Mouse (Mus musculus): ENCODE measurements around the gene Dock2. TPM values are rescaled to one million over a fixed set of nuclear protein-coding genes. Genes with fewer than 3 reads are reported as not detected.

Gene Dock2
- total and polyA plus RNA-seq, 3 experiments: 79.6 to 151 (median 133) TPM

GRCm38 (mm10) chr11:34438429-34438828 lies 345.3 kb downstream of the Dock2 start:
- H3K9ac ChIP-seq (ENCODE audit: insufficient read depth, low read depth): no peak overlapping the region
- in situ Hi-C loops (cut with MboI; ENCODE audit: low pct_ligation_motif_present, low pct_unique_long_range_greater_than_20kb, low sequenced_read_pairs): no loop called here
- peaks cover 60 to 93% of the 10 kb centered on the region in 2 experiments for H3K36me3 ChIP-seq (replicated peaks in 1 of 2; ENCODE audit: control insufficient read depth in 1 of 2, insufficient read depth in 1 of 2, low read length in 1 of 2)
- peak; percentile 75; the same call in 1 of the 2 replicates for TF ChIP-seq MAFK (IDR thresholded peaks at IDR 0.05; ENCODE audit: insufficient replicate concordance, low read length)
- TF ChIP-seq ZNF384 (IDR thresholded peaks at IDR 0.05; ENCODE audit: low read depth, low read length): no peak
- H3K4me2 ChIP-seq (ENCODE audit: insufficient read depth, low read depth, poor library complexity, severe bottlenecking): no peak overlapping the region
- H3K4me3 ChIP-seq (replicated peaks in 1 of 3; ENCODE audit: low read depth in 2 of 3, low read length in 2 of 3, poor library complexity in 1 of 3): no peak overlapping the region
- no peak for DNase-seq (ENCODE audit: extremely low read depth)
- dilution Hi-C loops (cut with MboI; ENCODE audit: extremely low pct_ligation_motif_present, extremely low pct_unique_long_range_greater_than_20kb, low sequenced_read_pairs): no loop called here
- no peaks in the 10 kb centered on the region for H3K27me3 ChIP-seq (replicated peaks)
- H3K9me3 ChIP-seq (replicated peaks; ENCODE audit: low read length): no peaks in the 10 kb centered on the region
- H3K27ac ChIP-seq (ENCODE audit: insufficient read depth, low read depth): no peak overlapping the region
- no peaks in the 10 kb centered on the region for H3K79me2 ChIP-seq (replicated peaks; ENCODE audit: control insufficient read depth, extremely low read depth, insufficient read depth, poor library complexity, severe bottlenecking)
- no peaks in the 10 kb centered on the region for H3K4me1 ChIP-seq (ENCODE audit: control insufficient read depth in 1 of 2, insufficient read depth in 2 of 2)

GRCm38 (mm10) chr11:34437446-34437845 lies 346.2 kb downstream of the Dock2 start:
- no peak for TF ChIP-seq JUN (IDR thresholded peaks at IDR 0.05; ENCODE audit: insufficient read depth, low read depth, low read length)
- TF ChIP-seq NRF1 (IDR thresholded peaks at IDR 0.05; ENCODE audit: low read depth, low read length): no peak
- TF ChIP-seq ZKSCAN1 (IDR thresholded peaks at IDR 0.05; ENCODE audit: borderline replicate concordance, low read depth, low read length): no peak
- no peak for TF ChIP-seq EP300 (IDR thresholded peaks at IDR 0.05; ENCODE audit: low read length)
- TF ChIP-seq BHLHE40 (IDR thresholded peaks at IDR 0.05; ENCODE audit: low read depth, low read length): no peak
- TF ChIP-seq HCFC1 (IDR thresholded peaks at IDR 0.05; ENCODE audit: low read depth, low read length): no peak
- TF ChIP-seq MAX (IDR thresholded peaks at IDR 0.05; ENCODE audit: low read length): no peak
- no peak for TF ChIP-seq MEF2A (IDR thresholded peaks at IDR 0.05; ENCODE audit: borderline replicate concordance, low read depth, low read length)
- no peak for TF ChIP-seq E2F4 (IDR thresholded peaks at IDR 0.05; ENCODE audit: insufficient replicate concordance, low read depth, low read length)
- no peak for TF ChIP-seq TCF12 (IDR thresholded peaks at IDR 0.05; ENCODE audit: low read depth, low read length)
- Histone ChIP-seq H3K79me2 (replicated peaks; ENCODE audit: control insufficient read depth, extremely low read depth, insufficient read depth, poor library complexity, severe bottlenecking) (no peaks in the 10 kb centered on the region), H3K36me3 (replicated peaks in 1 of 2; ENCODE audit: control insufficient read depth in 1 of 2, insufficient read depth in 1 of 2, low read length in 1 of 2) (peaks cover 63 to 94% of the 10 kb centered on the region in 2 experiments), H3K9me3 (replicated peaks; ENCODE audit: low read length) (no peaks in the 10 kb centered on the region), H3K4me1 (ENCODE audit: control insufficient read depth in 1 of 2, insufficient read depth in 2 of 2) (no peaks in the 10 kb centered on the region), H3K27ac (ENCODE audit: insufficient read depth, low read depth) (no peak overlapping the region), H3K4me3 (replicated peaks in 1 of 3; ENCODE audit: low read depth in 2 of 3, low read length in 2 of 3, poor library complexity in 1 of 3) (no peak overlapping the region), H3K9ac (ENCODE audit: insufficient read depth, low read depth) (no peak overlapping the region), H3K4me2 (ENCODE audit: insufficient read depth, low read depth, poor library complexity, severe bottlenecking) (no peak overlapping the region), H3K27me3 (replicated peaks) (no peaks in the 10 kb centered on the region)
- dilution Hi-C loops (cut with MboI; ENCODE audit: extremely low pct_ligation_motif_present, extremely low pct_unique_long_range_greater_than_20kb, low sequenced_read_pairs) (no loop called here), in situ Hi-C loops (cut with MboI; ENCODE audit: low pct_ligation_motif_present, low pct_unique_long_range_greater_than_20kb, low sequenced_read_pairs) (no loop called here)
- DNase-seq (ENCODE audit: extremely low read depth): no peak

GRCm38 (mm10) chr11:34431978-34432377 lies 351.7 kb downstream of the Dock2 start:
- H3K27ac ChIP-seq (ENCODE audit: insufficient read depth, low read depth): no peak overlapping the region
- H3K4me1 ChIP-seq (ENCODE audit: control insufficient read depth in 1 of 2, insufficient read depth in 2 of 2): no peaks in the 10 kb centered on the region
- H3K36me3 ChIP-seq (replicated peaks in 1 of 2; ENCODE audit: control insufficient read depth in 1 of 2, insufficient read depth in 1 of 2, low read length in 1 of 2): peaks cover 60 to 97% of the 10 kb centered on the region in 2 experiments
- DNase-seq (ENCODE audit: extremely low read depth): no peak
- H3K27me3 ChIP-seq (replicated peaks): no peaks in the 10 kb centered on the region
- no peak overlapping the region for H3K4me2 ChIP-seq (ENCODE audit: insufficient read depth, low read depth, poor library complexity, severe bottlenecking)
- H3K9me3 ChIP-seq (replicated peaks; ENCODE audit: low read length): no peaks in the 10 kb centered on the region
- in situ Hi-C loops (cut with MboI; ENCODE audit: low pct_ligation_motif_present, low pct_unique_long_range_greater_than_20kb, low sequenced_read_pairs): no loop called here
- dilution Hi-C loops (cut with MboI; ENCODE audit: extremely low pct_ligation_motif_present, extremely low pct_unique_long_range_greater_than_20kb, low sequenced_read_pairs): no loop called here
- no peak overlapping the region for H3K9ac ChIP-seq (ENCODE audit: insufficient read depth, low read depth)
- no peak for TF ChIP-seq CTCF (conservative IDR thresholded peaks at IDR 0.05 in 1 of 2, IDR thresholded peaks at IDR 0.05 in 1 of 2; ENCODE audit: low read depth in 2 of 2, low read length in 2 of 2)
- H3K4me3 ChIP-seq (replicated peaks in 1 of 3; ENCODE audit: low read depth in 2 of 3, low read length in 2 of 3, poor library complexity in 1 of 3): no peak overlapping the region
- H3K79me2 ChIP-seq (replicated peaks; ENCODE audit: control insufficient read depth, extremely low read depth, insufficient read depth, poor library complexity, severe bottlenecking): no peaks in the 10 kb centered on the region
